Mouse (Mus musculus) skeletal muscle tissue, adult 2 months (tissue): Measurements from ENCODE around the gene 9430015G10Rik.
"Not testable (repeated sequence)": the region's sequence is repeated elsewhere in the genome, so short reads cannot be mapped to it uniquely, and the experiment has no call there.

Source experiments
- DNase-seq: peaks from one replicate; pipeline ENCODE4 v3.0.0-alpha.2; 2012; ENCODE audit warnings: low read depth, low spot score

9430015G10Rik gene

DNA sequence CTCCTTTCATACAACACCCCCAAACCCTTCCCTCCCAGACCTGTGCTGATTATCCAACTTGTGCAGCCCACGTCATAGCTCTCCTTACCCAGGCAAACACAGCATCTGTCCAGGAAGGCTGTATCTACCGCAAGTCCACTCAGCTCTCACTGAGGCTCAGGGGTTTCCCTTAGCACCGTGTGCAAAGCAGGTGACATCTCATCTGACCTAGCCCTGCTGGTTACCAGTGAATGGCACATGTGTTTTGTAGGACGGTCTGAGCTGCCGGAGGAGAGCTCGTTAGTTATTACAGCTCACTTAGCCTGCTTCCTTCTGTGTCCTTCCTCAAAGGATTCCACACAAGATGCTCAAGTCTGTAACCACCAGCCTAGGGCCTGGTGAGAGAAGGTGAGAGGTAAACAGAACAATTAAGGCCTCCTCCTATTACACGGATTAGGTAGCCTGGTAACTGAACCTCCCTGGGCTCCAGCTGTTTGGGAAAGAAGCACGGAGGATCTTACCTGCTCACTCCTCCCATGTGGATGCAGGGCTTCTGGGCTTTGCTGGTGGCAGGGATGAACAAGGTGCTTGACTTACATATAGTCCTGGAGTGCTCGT is 11.9 kb upstream of the 9430015G10Rik start:
- DNase-seq, result no peak

DNA sequence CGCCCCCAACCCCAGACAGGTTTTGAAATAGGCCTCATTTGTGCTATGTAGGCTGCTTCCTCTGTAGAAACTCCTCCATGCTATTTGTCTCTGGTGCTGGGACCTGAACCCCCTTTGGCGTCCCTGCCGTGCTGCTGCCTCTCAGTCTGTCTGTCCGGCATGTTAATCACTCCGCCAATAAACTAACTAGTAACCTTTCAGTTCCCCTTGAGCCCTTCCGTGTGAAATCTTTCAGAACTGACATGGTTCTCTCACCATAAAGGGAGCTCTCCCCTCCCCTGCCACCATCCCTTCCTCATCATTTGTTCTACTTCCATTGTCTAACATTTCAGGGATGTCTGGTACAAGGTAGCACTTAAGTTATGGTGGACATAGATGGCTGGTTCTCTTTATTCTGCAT is 10.4 kb upstream of the 9430015G10Rik start:
- no peak for DNase-seq

DNA sequence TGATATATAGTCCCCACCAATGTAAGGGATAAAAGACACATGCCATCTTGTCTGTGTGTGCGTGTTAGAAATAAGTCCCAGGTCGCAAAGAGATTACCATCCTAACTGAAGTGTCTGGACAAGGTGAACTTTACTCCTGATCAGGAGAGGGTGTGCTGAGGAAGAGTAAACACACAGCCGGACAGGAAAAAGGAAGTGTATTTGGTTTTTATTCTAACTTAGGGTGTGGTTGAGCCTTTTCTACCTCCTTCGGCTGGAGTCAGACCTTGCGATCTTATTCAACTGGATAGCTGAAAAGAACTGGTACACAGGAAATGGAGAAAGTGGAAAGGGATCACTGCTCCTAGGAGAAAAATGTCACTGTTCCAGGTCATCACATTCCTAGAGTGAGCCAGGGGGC is 9.3 kb upstream of the 9430015G10Rik start:
- no peak for DNase-seq

DNA sequence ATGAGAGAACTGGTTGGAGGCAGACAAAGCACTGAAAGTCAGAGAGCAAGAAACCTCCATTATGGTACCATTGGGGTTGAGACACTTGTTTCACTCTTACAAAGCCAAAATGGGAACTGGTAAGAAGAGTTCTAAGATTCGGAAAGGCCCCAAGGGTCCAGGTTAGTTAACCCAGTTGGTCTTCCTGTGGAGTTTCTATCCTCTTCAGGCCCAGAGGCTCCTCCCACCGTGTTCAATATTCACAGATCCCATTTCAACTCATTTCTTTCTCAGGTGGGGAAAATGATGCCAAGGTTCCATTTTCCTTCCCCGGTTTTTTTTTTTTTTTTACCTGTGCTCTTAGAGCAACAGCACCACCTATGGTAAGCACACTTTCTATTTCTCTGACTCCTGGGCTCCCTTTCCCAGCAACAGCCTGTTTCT is 8.3 kb upstream of the 9430015G10Rik start:
- DNase-seq, result no peak

DNA sequence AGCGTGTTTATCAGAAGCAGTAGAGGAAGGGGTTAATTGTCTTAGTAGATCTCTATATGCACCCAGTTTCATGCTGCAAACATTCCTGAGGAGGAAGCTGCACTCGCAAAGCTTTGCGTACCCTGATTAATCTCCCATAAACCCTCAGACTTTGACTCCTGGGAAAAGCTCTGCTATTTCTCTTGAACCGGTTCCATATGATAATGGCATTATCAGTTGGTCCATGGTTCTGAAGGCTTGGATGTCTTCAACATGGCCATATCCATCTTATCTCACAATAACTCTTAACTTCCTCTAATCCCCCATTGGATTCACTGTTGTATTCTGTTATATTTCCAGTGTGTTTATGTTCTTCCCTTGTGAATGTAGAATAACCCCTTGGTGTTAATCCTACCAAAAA is 6.4 kb upstream of the 9430015G10Rik start:
- DNase-seq, result no peak

DNA sequence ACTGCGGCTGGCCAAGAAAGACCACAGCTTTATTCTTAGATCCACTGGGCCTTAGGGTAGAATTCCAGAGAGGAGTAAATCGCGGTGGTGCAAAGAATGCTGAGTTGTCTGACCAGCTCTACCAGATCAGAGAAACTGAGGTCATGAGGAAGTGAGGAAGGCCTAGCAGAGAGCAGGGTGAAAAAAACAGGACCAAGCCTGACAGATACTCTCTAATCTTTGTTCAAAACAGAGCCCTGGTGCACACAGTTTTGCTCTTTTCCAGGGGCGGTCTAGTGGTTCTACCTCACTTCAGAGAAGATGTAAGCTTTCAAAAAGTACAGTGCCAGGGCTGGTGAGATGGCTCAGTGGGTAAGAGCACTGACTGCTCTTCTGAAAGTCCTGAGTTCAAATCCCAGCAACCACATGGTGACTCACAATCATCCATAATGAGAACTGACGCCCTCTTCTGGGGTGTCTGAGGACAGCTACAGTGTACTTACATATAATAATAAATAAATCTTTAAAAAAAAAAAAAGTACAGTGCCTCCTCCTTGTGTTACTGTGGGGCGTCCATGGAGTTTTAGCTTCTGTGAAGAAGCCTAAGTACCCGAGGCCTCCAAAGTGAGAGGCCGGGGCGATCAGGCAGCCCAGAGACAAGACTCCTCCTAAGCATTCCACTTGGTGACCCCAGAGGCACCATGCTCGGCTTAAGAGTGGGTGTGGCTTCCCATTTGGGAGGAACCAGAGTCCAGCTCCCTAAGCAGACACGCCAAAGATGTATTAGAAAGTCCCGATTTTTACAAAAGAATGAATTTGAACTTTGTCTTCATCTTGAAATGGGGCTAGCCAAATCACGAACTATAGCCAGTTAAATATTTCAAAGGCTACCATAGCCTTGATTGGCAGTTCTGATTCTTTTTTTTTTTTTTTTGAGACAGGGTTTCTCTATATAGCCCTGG is 906 bp upstream of the 9430015G10Rik start:
- DNase-seq, result peak; percentile 35

DNA sequence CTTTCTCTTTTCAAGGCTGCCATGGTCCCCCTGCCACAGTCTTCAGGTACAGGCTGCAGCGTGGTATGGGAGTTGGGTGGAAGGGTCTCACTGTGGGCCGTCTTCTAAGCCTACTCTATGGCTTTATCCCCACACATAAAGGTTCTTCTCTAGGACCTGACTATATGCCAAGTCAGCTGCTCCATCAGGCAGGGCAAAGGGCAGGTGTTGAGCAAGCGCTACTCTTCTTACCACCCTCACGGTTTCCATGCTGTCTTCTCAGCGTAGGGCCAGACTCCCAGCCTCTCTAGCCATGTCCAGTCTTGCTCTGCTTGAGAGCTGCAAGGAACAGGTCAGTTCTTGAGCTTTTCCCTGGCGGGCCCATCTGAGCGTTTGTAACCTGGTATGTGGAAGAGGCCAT is 14.3 kb downstream of the 9430015G10Rik start:
- no peak for DNase-seq

DNA sequence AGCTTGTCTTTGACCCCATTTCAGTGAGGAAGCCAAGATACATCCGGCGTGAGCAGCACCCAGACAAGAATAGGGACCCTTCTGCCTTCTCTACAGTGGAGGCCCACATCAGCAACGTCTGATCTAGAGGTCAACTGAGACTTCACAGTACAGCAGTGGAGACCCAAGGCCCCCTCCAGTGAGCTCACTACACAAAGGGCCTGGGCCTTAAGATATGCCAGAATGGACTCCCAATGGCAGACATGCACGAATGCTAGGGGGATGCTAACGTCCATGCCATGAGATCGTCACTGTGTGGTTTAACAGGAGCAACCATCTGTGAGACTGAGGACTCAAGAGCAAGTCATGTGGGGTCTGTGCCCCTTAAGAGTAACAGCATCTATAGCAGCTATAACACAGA is 15.6 kb downstream of the 9430015G10Rik start:
- no peak for DNase-seq

DNA sequence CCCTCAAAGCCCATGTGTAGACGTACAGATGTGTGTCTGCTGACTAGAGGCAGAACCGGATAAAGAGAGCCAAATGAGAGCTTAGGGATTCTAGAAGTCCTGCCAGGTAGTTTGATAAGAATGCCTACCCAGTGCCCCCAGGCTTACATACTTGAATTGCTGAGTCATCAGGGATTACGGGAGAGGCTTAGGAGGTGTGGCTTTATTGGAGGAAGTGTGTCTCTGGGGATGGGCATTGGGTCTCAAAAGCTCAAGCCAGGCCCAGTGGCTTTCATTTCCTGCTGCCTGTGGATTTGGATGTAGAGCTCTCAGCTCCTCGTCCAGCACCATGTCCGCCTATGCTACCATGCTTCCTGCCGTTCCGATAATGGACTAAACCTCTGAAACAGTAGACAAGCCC is 17.1 kb downstream of the 9430015G10Rik start:
- DNase-seq, result no peak

DNA sequence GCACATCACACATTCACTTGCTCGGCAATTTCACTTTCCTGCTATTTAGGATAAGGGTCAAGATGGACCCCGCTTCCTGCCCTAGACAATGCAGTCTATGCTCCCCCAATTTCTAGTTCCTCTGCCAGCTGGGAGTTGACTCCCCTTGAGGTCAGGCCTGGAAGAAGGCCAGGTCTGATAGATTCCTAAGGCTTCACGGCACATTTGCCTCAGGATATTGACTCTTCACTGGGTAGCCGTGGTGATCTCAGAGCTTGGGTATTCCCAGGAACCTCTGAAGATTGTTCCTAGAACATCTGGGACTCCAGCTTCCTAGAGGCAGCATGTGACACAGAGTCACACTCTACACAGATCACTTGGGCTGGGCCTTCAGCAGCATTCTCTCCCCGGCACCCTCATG is 19.0 kb downstream of the 9430015G10Rik start:
- DNase-seq, result no peak

DNA sequence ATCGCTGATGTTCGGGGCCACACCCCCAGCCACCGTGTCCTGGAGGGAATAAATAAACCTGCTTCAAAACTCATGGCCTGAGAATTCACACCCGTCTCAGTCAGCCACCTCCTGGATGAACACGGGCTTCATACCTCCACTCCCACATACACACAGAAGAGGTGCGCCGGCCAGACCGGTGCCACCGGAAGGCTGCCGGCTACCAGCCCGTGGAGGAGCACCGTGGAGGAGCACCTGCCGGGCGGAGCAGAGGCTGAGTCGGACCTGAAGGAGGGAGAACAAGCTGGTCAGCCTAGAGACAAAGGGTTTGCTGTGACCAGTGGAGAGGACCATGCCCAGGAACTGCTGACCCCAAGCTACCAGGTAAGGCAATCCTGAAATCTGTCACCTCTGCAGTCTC is 20.7 kb downstream of the 9430015G10Rik start, which contains the start of gene Rnf223:
TSS of gene Rnf223 (plus strand) at position 78 of the 400 bp plus-strand sequence.
- DNase-seq, result no peak

DNA sequence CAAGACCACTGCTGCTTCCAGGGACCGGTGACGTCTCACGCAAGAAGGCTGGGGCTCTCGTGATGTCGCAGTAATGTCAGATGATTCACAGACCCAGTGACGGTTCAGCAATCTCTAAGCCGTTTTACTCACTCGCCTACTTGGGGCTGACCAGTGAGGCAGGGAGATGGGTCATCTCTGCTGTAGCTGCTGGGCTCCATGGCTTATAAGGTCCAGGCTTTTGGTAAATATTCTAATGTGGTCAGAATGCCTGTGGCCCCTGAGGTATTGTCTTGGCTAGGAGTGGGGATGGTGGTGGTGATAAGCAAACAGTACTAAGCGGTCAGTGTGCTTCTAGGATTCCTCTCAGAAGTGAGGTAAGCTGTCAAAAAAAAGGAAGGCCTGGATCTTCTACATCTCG is 21.2 kb downstream of the 9430015G10Rik start:
- no peak for DNase-seq

DNA sequence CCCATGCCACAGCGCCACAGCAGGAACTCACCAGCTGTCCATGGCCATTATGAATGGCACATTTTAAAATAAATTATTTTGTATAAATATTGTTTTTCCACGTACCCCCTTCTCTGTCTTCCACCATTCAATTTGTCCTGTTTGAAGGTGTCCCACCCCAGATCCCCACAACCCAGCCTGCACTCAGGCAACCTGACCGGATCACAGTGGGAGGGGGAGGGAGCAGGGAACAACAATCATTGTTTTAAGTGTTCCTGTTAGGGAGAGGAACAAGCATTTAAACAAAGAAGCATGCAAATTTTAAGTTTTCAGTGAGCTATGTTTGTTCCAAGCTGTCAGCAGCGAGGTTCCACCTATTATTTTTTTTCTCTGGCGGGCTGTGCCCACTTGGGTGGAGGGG is 23.6 kb downstream of the 9430015G10Rik start:
- no peak for DNase-seq

DNA sequence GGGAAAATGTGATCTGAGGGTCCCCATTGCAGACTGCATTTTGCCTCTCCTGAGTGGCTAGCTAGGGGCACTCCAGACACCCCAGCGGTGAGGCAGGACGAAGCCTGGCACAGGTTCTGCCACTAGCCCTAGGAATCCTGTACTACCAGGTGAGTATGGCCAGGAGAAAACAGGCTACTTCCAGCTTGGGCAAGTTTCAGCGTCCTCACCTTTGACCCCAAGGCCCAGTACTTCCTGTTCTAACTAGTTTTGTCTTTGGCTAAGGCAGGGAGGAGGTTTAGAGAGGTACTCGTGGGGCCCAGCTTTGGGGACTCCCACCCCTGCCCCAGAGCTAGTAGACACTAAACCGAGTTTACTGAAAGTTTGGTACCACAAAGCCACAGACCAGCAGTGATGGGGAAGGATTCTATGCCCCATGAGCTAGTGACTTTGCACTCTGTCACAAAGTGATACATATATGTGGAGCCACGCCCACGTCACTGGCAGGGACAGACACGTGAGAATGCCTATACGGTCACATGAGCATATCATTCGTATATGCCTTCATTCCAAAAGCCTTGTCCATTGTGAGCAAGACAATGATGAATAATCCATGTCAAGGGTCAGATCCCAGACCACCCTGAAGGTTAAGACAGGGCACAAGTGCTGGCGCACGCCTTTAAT is 24.3 kb downstream of the 9430015G10Rik start:
- DNase-seq, result no peak

DNA sequence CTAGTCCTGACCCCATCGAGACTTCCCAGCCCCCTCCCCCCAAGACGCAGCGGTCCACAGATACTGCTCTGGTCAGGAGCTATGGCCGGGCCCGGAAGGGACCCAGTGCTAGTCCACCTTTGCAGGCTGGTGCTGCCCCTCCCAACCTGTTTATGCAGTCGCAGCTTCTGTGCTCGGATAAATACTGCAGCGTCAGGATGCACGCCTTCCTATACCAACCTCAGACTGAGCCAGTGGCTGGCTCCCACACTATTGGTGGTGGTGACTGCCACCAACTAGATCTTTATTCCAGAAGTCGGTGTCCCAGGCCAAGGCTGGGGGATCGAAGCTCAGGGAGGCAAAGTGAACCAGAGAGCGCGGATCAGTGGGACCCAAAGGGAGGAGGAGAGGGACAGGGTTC is 25.3 kb downstream of the 9430015G10Rik start:
- DNase-seq, result no peak

DNA sequence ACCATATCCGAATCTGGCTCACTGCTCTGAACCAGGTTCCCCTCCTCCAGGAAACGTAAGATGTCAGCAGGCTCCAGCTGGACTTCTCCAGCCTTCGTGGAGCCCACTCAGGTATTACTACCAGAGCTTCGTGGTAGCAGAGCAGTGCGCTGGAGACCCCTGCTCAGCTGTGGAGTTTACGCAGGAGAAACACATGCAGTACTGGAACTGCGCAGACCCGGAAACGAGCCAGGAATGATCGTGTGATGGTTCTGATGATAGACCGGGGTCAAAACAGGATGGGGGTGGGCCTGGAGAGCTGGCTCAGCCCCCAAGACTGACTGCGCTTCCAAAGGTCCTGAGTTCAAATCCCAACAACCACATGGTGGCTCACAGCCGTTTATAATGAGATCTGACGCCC is 26.0 kb downstream of the 9430015G10Rik start:
- no peak for DNase-seq

DNA sequence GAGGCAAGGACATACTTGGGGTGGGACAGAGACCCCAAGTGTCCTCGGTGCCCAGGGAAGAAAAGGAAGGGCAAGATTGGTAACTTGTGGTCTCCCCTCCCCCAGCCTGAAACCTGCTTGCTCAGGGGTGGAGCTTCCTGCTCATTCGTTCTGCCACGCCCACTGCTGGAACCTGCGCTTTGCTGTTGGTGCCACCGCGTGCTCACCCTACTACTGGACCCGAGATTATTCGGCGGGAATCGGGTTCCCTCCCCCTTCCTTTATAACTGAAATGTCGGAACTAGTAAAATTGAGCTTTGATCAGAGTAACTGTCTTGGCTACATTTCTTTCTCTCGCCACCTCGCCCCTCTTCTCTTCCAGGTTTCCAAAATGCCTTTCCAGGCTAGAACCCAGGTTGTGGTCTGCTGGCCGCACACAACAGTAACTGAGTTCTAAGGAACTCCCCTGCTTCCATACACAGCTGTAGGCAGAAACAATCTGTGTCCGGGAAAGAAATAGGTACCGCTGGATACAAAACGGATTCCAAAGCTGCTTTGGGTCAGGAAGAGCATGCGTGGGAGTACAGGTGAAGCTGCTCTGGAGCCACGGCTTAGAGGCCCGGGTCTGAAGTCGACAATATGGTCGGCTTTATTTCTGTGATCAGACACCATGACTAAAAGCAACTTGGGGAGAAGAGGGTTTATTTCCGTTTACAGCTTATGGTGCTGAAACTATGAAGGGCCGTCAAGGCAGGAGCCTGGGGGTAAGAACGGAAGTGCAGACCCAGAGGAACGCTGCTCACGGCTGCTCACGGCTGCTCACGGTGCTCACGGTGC is 26.7 kb downstream of the 9430015G10Rik start:
- DNase-seq, result no peak

DNA sequence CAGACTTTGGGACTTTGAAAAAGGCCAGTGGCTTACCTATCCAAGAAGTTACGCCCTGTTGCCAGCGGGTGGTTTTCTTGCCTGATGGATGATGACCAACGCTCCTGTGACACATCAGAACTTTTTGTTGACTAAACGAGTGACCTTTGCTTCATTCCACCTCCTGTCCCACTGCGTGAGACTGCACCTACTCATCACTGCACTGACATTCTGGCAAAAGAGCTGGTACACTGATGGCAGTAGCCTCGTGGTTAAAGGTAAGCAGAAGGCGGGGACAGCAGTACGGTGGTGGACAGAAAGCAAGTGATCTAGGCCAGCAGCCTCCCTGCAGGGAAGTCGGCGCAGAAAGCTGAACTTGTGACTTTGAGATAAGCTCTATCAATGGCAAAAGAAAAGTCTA is 41.1 kb downstream of the 9430015G10Rik start:
- DNase-seq, result not testable (repeated sequence)

DNA sequence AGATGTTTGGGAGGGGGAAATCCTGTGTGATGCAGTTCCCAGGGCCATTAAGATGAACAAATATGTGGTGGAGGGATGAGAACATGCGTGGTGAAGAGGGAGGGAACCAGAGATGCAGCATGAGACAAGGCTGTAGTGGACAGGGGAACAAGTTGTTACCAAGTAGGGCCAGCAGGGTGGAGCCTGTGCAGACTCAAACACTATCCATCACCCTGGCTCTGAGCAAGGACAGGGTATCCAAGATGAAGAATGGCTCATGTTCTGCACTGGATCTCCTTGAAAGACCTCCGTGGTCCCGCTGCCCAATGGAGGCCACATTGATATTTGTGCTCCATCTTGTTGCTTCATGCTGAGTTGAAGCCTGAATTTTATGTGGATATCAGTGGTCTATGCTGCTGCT is 45.0 kb downstream of the 9430015G10Rik start:
- DNase-seq, result no peak

DNA sequence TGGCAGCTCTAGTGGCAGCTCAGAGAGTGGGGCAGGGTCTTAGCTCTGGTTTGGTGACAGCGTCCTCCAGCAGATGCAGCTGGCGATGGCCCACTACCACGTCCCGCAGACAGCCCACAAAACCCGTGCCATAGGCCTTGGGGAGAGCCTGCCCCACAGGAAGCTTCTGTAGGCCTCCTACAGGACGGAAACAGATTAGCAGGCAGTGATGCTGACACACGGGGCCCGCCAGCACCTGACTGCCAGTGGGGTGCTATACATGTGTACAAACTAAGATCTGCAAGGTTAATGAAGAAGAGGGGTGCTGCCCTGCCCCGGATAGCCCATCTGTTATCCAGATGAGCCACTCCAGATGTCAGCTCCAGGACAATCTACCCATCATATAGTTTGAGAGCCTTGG is 56.7 kb downstream of the 9430015G10Rik start:
- no peak for DNase-seq

DNA sequence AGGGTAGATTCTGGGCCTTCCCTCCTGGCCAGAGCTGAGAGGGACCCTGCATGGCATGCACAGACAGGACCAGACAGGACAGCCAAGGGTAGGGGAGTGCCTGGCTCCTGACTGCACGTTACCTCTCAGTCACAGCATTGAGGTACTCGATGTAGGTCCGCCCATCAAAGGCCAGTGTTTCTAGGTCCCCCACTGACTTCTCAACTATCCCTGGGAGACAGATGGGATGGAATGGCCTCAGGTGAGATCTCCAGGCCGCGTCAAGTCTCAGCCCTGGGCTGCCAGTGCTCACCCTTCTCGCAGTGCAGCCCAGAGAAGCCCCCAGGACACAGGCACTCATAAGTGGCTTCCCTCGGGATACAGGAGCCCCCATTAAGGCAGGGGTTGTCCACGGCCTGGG is 58.8 kb downstream of the 9430015G10Rik start:
- DNase-seq, result no peak

DNA sequence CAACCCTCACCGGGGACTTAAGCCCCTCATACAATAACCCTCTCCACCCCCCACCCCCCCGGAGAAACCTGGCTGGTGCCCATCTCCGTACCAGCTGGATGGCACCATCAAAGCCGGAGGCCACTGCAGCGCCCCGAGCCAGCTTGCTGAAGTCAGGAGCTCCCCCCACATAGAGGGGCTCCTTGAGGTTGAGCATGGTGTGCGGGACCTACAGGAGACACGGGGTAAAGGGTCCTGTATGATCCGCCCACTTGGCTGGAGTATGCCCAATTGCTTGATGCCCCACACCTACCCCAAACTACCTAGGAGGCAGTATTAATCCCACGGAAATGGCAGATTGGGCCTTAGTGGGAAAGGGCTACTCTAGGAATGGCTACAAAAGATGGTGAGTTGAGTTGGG is 59.3 kb downstream of the 9430015G10Rik start:
- no peak for DNase-seq
